Mouse (Mus musculus): Measurements from ENCODE around the gene Klk4.
A peak's percentile ranks its signal among the peaks of the same experiment; 100 is the strongest.

Klk4 gene

GRCm38 (mm10) chr7:43919559-43920451, 38.8 kb downstream of the Klk4 start:
- peak; percentile 29 for DNase-seq (ENCODE audit: low read depth, low spot score)

- no peak for DNase-seq (ENCODE audit: low read depth, low spot score)
These were observed 39.6 kb downstream of the Klk4 start for GRCm38 (mm10) chr7:43920582-43920981.

GRCm38 (mm10) chr7:43921087-43921486, 40.1 kb downstream of the Klk4 start:
- DNase-seq (ENCODE audit: low read depth, low spot score) = no peak

DNA sequence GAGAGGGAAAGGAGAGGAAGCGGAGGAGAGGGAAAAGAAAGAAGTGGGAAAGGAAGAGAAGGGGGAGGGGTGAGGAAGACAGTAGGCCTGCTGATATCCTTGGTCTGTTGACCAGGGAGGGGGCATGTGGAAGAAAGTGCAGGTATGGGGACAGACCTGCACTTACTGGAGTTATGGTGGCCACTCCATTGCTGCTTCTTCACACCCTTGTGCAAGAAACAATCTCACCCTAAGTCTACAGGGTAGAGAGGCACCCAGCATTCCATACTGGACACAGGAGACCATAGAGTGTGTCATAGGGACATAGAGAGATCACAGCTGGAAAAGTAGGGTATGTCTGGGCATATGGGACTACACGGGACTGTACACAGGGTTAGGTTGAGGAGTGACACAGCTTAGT, 41.0 kb downstream of the Klk4 start:
- no peak for DNase-seq (ENCODE audit: low read depth, low spot score)

DNA sequence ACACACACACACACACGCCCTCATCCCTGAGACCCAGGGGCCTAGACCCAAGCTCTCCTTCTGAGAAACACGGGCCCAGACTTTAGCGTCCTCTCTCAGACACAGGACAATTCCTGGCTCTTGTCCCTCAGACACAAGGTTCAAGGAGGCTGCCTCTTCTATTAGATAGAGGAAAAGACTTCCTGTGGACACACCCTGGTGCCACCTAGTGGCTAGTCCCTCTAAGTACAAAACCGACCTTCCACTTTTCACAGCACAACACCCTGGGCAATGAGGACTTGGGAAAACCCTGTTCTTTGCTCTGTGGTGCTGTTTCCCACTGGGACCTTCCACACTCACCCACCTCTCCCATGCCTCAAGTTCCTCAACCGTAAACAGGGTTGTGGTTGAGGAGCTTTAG, 45.0 kb downstream of the Klk4 start:
- DNase-seq (ENCODE audit: low read depth, low spot score) = no peak

GRCm38 (mm10) chr7:43928521-43928920, 47.6 kb downstream of the Klk4 start:
- DNase-seq (ENCODE audit: low read depth, low spot score) = no peak

- DNase-seq (ENCODE audit: low read depth, low spot score) = no peak
These were observed 51.4 kb downstream of the Klk4 start for GRCm38 (mm10) chr7:43932337-43932736.

DNA sequence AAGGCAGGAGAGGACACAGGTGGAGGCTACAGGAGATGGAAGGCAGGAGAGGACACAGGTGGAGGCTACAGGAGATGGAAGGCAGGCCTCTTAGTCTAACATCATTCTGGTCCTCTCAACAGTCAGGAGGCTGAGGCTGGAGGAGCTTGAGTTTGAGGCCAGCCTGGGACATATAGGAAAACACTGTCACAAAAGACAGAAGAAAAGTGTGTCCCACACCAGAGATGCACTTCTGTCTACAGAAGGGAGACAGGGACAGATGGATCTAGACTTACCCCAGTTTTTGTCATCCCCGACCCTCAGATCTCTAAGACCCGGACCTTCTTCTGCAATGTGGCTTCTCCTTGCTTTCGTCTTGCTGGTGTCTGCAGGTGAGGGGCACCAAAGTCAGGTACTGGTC, 52.5 kb downstream of the Klk4 start, which contains the start of gene Klk15:
Gene Klk15, plus strand, starts transcription at position 301 of the 400 bp plus-strand sequence.
- DNase-seq (ENCODE audit: low read depth, low spot score) = no peak

GRCm38 (mm10) chr7:43934747-43935146, 53.8 kb downstream of the Klk4 start:
- no peak for DNase-seq (ENCODE audit: low read depth, low spot score)

All from skeletal muscle tissue, adult 2 months (tissue).